Mouse (Mus musculus) erythroblast, embryonic 14.5 days (primary cell): ENCODE results near the gene Fbxo17.

Experiments
- GATA1 ChIP-seq: IDR thresholded peaks from 2 replicates; pipeline ENCODE4 v1.6.1; 2012; ENCODE audit warnings: low read length, inconsistent platforms, mixed read lengths
- TAL1 ChIP-seq: IDR thresholded peaks from 3 replicates; pipeline ENCODE4 v1.6.1; 2012; ENCODE audit warnings: low read length, inconsistent platforms, mixed read lengths

DNA sequence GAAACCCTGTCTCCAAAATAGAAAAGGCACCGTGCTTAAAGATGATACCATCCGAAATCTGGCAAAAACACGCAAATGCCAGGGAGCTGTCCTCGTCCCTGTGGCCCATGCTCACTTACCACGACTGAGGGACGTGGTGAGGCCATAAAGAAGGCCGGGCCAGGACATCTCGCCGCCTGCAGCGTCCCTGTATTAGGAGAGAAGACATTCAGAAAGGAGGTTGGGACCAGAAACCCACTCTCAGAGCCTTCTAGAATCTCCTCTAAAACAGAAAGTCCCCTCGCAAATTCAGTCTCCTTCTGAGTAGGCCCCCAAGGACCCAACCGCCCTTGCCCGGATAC is 24.7 kb downstream of the Fbxo17 start:
- no peak for TF ChIP-seq TAL1
- no peak for TF ChIP-seq GATA1
